Mouse (Mus musculus) cerebellum, adult 2 months (tissue): ENCODE data around the gene 2310057N15Rik.

Experiments used
- CTCF ChIP-seq: fragments of 200-500 bp; IDR thresholded peaks from 2 replicates; pipeline ENCODE4 v1.5.1; 2011; ENCODE audit warnings: low read depth, mild to moderate bottlenecking, control low read depth, low read length, moderate library complexity, borderline replicate concordance; ENCODE audit not compliant: insufficient read depth
- POLR2A ChIP-seq: fragments of 200-500 bp; IDR thresholded peaks from 2 replicates; pipeline ENCODE4 v1.6.1; 2011; ENCODE audit warnings: low read length, control low read depth, borderline replicate concordance; ENCODE audit not compliant: insufficient read depth

- TF ChIP-seq CTCF, result no peak
- TF ChIP-seq POLR2A, result no peak
Measured at GRCm38 (mm10) chr16:88811827-88812226, 37.8 kb upstream of the 2310057N15Rik start, which contains the start of gene Gm20741.
